Mouse (Mus musculus) hindbrain, embryonic 14.5 days (tissue): ENCODE results near the gene Tomm20l. TPM values are rescaled to one million over a fixed set of nuclear protein-coding genes. Genes with fewer than 3 reads are reported as not detected.

ENCODE experiments used
- ATAC-seq: fragments of 200-750 bp; cut with Nextera tagmentation; 2 replicates; pipeline ENCODE4 v1.8.0; 2017; ENCODE audit warnings: moderate number of reproducible peaks, mild to moderate bottlenecking, moderate TSS enrichment, moderate library complexity; ENCODE audit not compliant: low FRiP score
- DNase-seq: peaks from one replicate; pipeline ENCODE4 v3.0.0-alpha.2; 2015; ENCODE audit warnings: low spot score
- H3K27ac ChIP-seq: fragments of 300-500 bp; sonication (generic); 2 replicates; pipeline ENCODE4 v1.5.1; 2014; ENCODE audit warnings: mild to moderate bottlenecking, moderate library complexity
- H3K27me3 ChIP-seq: fragments of 300-500 bp; sonication (generic); 2 replicates; pipeline ENCODE4 v1.6.1; 2014; ENCODE audit warnings: mild to moderate bottlenecking, low read length, mixed read lengths; ENCODE audit not compliant: control insufficient read depth, insufficient read depth
- H3K36me3 ChIP-seq: fragments of 300-500 bp; sonication (generic); replicated peaks from 2 replicates; pipeline ENCODE4 v1.6.1; 2014; ENCODE audit not compliant: control insufficient read depth, insufficient read depth
- H3K4me1 ChIP-seq: fragments of 300-500 bp; sonication (generic); replicated peaks from 2 replicates; pipeline ENCODE4 v1.6.1; 2014; ENCODE audit warnings: antibody characterized with exemption, low read length, mixed read lengths; ENCODE audit not compliant: control insufficient read depth, insufficient read depth
- H3K4me2 ChIP-seq: fragments of 300-500 bp; sonication (generic); replicated peaks from 2 replicates; pipeline ENCODE4 v1.6.1; 2014; ENCODE audit warnings: mild to moderate bottlenecking, moderate library complexity
- H3K4me3 ChIP-seq: fragments of 300-500 bp; sonication (generic); replicated peaks from 2 replicates; pipeline ENCODE4 v1.5.1; 2014; ENCODE audit warnings: mild to moderate bottlenecking, low read length
- H3K9ac ChIP-seq: fragments of 300-500 bp; sonication (generic); 2 replicates; pipeline ENCODE4 v1.6.1; 2014
- H3K9me3 ChIP-seq: fragments of 300-500 bp; sonication (generic); 2 replicates; pipeline ENCODE4 v1.6.1; 2016; ENCODE audit warnings: low read length; ENCODE audit not compliant: control insufficient read depth
- WGBS: fragments of 180-500 bp; shearing (Covaris S2); extraction: QIAGEN DNeasy Blood & Tissue Kit; methylation state at CpG from one replicate; pipeline ENCODE4 v1.1.7; 2014; 5-methylcytosine and 5-hydroxymethylcytosine counted together
- polyA plus RNA-seq: library from polyadenylated mRNA; unstranded; fragments of >200 nt; fragmentation: Nextera tagmentation; extraction: Ambion mirVana; gene quantifications from 2 replicates; pipeline ENCODE4 v1.2.1, GENCODE M21; 2014

The Tomm20l gene
- polyA plus RNA-seq, 1 experiment from 2014 or later = not detected

DNA sequence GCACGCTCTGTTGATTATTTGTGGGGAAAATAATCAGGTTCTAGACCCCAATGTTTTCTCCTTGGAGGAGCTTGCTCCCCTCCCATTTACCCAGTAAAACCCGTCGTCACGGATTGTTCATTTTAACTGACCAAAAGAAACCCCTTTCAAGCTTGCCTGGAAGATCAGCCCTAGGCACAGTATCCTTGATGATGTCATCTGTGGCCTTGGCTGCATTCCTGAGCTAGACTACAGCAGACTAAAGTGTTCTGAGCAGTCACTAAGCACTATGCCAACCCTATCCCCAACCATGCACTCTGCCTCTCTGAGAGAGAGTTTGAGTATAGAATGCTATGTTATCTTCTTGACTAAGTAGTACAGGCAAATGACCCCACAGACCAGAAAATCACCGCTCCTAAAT lies 5.2 kb downstream of the Tomm20l start:
- 76% methylated on average over 5 of the region's 5 CpGs for WGBS
- Histone ChIP-seq H3K27ac (no peak overlapping the region), H3K4me3 (no peak overlapping the region), H3K27me3 (0 out of 2 replicates have a peak, but pooled peaks cover 6% of the 10 kb centered on the region), H3K36me3 (no peaks in the 10 kb centered on the region), H3K9me3 (no peaks in the 10 kb centered on the region), H3K4me1 (peaks cover 10% of the 10 kb centered on the region), H3K4me2 (no peak overlapping the region), H3K9ac (no peak overlapping the region)
- no peak for ATAC-seq
- DNase-seq = no peak

DNA sequence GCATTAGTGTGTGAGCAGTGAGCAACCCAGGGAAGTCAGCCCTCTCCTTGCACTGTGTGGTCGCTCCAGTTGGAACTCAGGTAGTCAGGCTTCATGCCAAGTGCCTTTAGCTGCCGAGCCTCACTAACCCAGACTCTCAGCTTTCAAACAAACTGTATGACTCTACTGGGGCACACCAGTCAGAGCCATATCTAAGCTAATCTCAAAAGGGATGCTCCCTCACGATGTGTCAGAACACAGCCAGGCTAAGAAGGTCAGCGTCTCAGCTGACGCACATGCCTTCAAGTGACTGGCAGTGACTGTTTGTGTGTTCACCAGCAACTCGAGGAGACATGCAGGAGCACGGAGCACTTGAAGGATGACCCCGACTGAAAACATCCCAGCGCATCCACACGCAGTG lies 11.5 kb downstream of the Tomm20l start:
- ATAC-seq = no peak
- no peak overlapping the region for H3K4me3 ChIP-seq
- no peak for DNase-seq
- WGBS = 91% methylated on average over 10 of the region's 10 CpGs
- H3K9ac ChIP-seq = no peak overlapping the region
- no peaks in the 10 kb centered on the region for H3K9me3 ChIP-seq
- H3K27ac ChIP-seq = no peak overlapping the region
- no peaks in the 10 kb centered on the region for H3K4me1 ChIP-seq
- H3K4me2 ChIP-seq = no peak overlapping the region
- peaks cover 48% of the 10 kb centered on the region for H3K36me3 ChIP-seq
- no peaks in the 10 kb centered on the region for H3K27me3 ChIP-seq

DNA sequence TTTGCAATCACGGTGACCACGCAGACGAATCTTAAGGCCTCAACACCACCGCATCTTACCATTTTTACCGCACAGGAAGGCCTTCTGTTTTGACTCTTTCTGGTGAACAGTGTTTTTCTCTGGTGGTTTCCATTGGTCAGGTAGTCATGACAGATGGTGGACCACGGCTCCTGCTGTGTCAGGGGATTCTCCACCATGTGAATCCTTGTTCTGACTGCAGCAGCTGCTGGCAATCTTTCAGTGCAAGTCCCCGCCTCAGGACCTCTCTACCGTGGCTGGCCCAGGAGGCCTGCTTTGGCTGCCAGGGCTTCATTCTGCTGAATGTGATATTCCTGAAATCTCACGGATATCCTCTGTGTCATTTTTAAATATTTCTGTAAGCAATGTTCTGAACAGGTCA lies 12.1 kb downstream of the Tomm20l start:
- H3K27ac ChIP-seq = no peak overlapping the region
- H3K4me3 ChIP-seq = no peak overlapping the region
- H3K4me2 ChIP-seq = no peak overlapping the region
- no peaks in the 10 kb centered on the region for H3K27me3 ChIP-seq
- ATAC-seq (no peak), DNase-seq (no peak)
- no peak overlapping the region for H3K9ac ChIP-seq
- H3K36me3 ChIP-seq = peaks cover 48% of the 10 kb centered on the region
- H3K4me1 ChIP-seq = no peaks in the 10 kb centered on the region
- H3K9me3 ChIP-seq = no peaks in the 10 kb centered on the region
- 84% methylated on average over 9 of the region's 9 CpGs for WGBS

DNA sequence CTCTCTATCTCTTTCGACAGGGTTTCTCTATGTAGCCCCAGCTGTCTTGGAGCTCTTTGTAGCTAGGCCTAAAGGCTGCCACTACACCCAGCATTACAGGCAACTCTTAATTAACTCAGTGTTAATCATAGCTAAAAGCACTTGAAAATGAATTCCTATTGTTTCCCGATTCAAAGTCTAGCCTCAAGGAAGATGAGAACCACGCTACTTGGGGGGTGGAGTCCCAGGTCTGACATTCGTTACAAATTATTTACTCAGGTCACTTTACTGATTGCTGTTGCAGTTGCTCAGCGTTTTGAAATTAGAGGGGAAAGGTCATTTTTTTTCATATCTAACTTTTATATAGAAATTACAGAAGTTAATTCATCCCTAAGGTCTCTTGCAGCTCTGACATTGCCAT lies 24.4 kb downstream of the Tomm20l start:
- no peak for DNase-seq
- Histone ChIP-seq H3K4me2 (peak overlapping the region; percentile 89), H3K27me3 (no peaks in the 10 kb centered on the region), H3K4me1 (peaks cover 22% of the 10 kb centered on the region), H3K36me3 (peaks cover 31% of the 10 kb centered on the region), H3K27ac (no peak overlapping the region), H3K9me3 (no peaks in the 10 kb centered on the region), H3K9ac (peak overlapping the region; percentile 92), H3K4me3 (peak overlapping the region; percentile 86)
- no peak for ATAC-seq
- 40% methylated on average over 5 of the region's 5 CpGs for WGBS

DNA sequence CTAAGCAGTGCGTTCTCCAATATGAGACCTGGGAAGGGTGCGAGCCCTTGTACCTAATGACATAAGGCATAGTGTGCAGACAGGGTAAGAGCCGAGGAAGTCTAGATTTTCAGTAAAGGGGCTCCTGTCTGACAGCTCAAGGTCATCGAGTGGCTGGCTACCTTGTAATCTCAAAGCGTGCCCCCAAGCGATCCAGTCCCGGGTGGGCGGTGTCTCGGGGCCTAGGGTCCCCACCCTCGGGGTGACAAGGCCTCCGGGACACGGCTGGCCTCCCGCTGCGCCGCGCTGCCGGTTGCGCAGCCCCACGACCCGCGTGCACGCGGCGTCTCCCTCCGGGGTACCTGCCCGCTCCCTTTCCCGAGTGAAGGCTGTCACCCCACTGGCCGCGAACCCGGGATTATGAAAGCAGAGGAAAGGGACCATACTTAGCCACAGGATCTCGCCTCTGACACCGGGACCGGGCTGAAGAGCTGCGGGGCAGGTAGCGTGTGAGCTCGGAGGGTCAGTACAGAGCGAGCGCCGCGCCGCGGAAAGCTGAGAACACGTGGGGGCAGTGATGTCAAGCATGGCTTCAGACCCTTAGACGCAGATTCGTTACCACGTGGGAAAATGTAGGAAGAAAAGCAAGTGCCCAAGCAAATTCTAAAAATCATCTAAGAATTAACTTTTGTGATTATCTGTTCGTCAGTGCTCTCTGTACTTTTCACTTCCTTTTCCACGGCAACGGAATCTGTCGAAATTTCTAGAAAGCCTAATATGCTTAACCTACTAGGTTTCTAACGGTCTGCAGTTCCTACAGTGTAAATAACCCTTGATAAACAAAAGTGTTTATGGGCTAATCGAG lies 25.1 kb downstream of the Tomm20l start, which contains the start of the genes Timm9 and 2700049A03Rik:
Timm9 (minus strand) TSS at position 555 of the 844 bp plus-strand sequence.
2700049A03Rik (plus strand) TSS at position 719 of the 844 bp plus-strand sequence.
- ATAC-seq (peak; percentile 94), DNase-seq (peak; percentile 85)
- no peaks in the 10 kb centered on the region for H3K9me3 ChIP-seq
- H3K27ac ChIP-seq = peak within 1 kb of the TSS; percentile 72
- no peaks in the 10 kb centered on the region for H3K27me3 ChIP-seq
- H3K4me1 ChIP-seq = peaks cover 22% of the 10 kb centered on the region
- H3K4me3 ChIP-seq = peak within 1 kb of the TSS; percentile 86
- under 1% methylated on average over 52 of the region's 52 CpGs for WGBS
- H3K4me2 ChIP-seq = peak within 1 kb of the TSS; percentile 89
- peaks cover 31% of the 10 kb centered on the region for H3K36me3 ChIP-seq
- peak within 1 kb of the TSS; percentile 92 for H3K9ac ChIP-seq

DNA sequence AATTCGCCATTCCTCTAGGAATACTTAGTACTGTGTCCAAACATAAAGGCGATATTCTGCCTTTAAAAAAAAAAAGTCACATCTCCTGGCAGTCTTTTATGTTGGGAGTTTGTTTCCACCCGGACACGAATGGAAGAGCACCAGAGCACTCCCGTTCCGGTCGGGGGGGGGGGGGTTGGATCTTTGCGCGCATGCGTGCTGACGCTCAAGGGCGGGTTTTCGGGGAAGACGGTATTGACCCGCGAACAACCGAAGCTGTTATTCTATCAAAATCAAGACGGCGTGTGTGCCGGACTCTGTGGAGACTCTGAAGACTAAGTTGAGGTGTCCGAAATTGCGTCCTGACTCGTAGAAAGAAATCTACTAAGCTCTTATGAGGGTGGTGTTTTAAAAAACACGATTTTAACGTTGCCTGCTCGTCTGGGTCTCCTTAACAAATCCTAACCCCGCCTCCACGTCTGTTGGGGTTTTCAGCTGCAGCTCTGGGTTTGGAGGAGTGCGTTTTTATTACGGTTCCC lies 25.8 kb downstream of the Tomm20l start:
- no peaks in the 10 kb centered on the region for H3K27me3 ChIP-seq
- H3K9me3 ChIP-seq = no peaks in the 10 kb centered on the region
- DNase-seq (peak; percentile 95), ATAC-seq (peak; percentile 89)
- H3K4me2 ChIP-seq = peak overlapping the region; percentile 89
- peaks cover 33% of the 10 kb centered on the region for H3K36me3 ChIP-seq
- peaks cover 22% of the 10 kb centered on the region for H3K4me1 ChIP-seq
- peak overlapping the region; percentile 86 for H3K4me3 ChIP-seq
- peak overlapping the region; percentile 92 for H3K9ac ChIP-seq
- under 1% methylated on average over 30 of the region's 30 CpGs for WGBS
- H3K27ac ChIP-seq = peak overlapping the region; percentile 72

DNA sequence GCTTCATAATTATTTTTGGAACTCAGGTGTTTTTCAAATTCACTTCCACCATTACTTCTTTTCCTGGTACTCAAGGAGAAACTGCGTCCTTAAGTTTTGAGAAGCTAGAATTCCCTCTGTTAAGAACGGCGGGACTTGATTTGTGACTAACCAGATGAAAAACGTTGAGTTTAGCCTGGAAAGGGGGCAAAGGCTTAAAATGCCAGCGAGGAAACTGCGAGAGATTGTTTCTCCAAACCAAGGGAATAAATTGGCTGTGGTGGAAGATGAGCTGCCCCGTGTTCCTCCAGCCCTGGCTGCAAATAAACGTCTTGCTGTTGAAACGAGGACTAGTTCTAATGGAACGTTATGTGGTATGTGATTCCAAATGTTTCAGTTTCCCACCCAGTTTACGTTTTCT lies 26.5 kb downstream of the Tomm20l start:
- DNase-seq (no peak), ATAC-seq (no peak)
- no peaks in the 10 kb centered on the region for H3K27me3 ChIP-seq

DNA sequence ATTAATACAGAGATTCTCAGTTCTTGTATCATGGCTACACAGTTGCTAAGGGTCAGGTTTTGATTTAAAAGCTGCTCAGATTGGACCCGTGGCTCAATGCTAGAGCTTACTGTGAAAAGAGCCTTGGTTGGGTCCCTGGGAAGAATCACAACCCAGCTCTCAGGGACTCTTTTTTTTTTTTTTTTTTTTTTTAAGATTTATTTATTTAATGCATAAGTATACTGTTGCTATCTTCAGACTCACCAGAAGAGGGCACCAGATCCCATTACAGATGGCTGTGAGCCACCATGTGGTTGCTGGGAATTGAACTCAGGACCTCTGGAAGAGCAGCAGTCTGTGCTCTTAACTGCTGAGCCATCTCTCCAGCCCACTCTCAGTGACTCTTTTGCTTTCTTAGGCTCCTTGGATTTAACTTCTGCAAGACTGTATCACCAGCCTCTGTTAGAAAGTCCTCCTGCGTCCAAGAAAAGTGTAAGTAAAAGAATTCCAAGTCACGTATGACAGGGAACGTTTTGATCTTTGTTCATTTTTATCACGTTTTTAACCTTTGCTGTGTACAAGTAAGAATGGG lies 28.1 kb downstream of the Tomm20l start:
- Histone ChIP-seq H3K36me3 (peaks cover 42% of the 10 kb centered on the region), H3K4me2 (peak overlapping the region; percentile 89), H3K27me3 (no peaks in the 10 kb centered on the region), H3K9ac (no peak overlapping the region), H3K27ac (no peak overlapping the region), H3K4me1 (peaks cover 22% of the 10 kb centered on the region), H3K9me3 (no peaks in the 10 kb centered on the region), H3K4me3 (no peak overlapping the region)
- DNase-seq = no peak
- ATAC-seq = no peak
- 85% methylated on average over 5 of the region's 5 CpGs for WGBS

More for the DNA sequence above, 26.5 kb downstream of the Tomm20l start:
- H3K4me2 ChIP-seq = peak overlapping the region; percentile 89
- no peaks in the 10 kb centered on the region for H3K9me3 ChIP-seq
- H3K36me3 ChIP-seq = peaks cover 34% of the 10 kb centered on the region
- H3K4me1 ChIP-seq = peaks cover 22% of the 10 kb centered on the region
- peak overlapping the region; percentile 86 for H3K4me3 ChIP-seq
- H3K9ac ChIP-seq = peak overlapping the region; percentile 92
- no peak overlapping the region for H3K27ac ChIP-seq
- WGBS = 12% methylated on average over 11 of the region's 11 CpGs

DNA sequence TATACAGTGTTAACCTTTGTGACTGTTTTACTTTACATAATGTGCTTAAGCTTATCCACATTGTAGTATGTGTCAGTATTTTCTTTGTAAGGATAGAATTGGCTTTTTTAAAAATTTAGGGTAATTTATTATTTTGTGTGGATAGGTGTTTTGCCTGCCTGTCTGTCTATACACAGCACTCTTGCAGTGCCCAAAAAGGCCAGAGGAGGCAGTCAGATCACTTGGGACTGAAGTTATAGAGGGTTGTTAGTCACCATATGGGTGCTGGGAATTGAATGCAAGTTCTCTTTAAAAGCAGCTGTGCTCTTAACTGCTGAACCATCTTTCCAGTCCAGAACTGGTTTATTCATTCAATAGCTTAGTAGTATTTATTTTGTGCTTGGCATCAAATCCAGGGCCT lies 30.0 kb downstream of the Tomm20l start:
- H3K27me3 ChIP-seq = no peaks in the 10 kb centered on the region
- H3K9ac ChIP-seq = no peak overlapping the region
- no peaks in the 10 kb centered on the region for H3K9me3 ChIP-seq
- H3K4me1 ChIP-seq = peaks cover 17% of the 10 kb centered on the region
- H3K36me3 ChIP-seq = peaks cover 52% of the 10 kb centered on the region
- no peak for ATAC-seq
- H3K27ac ChIP-seq = no peak overlapping the region
- H3K4me2 ChIP-seq = no peak overlapping the region
- H3K4me3 ChIP-seq = no peak overlapping the region
- DNase-seq = no peak
